Mouse (Mus musculus) left cerebral cortex, postnatal 10 days (tissue): Measurements from ENCODE around the gene Rmi1. TPM values are rescaled to one million over a fixed set of nuclear protein-coding genes. Genes with fewer than 3 reads are reported as not detected.
"Not testable (repeated sequence)": the region's sequence is repeated elsewhere in the genome, so short reads cannot be mapped to it uniquely, and the experiment has no call there.

Experiments
- DNase-seq, 2 experiments: peaks; one replicate each; pipeline ENCODE4 v3.0.0; 2021 to 2022; ENCODE audit warnings: low spot score in 2 of 2, mixed read lengths in 1 of 2; ENCODE audit errors: extremely low spot score in 1 of 2
- intact Hi-C: fragments of 180-260 bp; cut with DNase I; formaldehyde crosslinking; loops from one replicate; pipeline ENCODE4 v1.15.1; 2025
- total RNA-seq, 2 experiments: library from RNA; stranded (reverse); gene quantifications; 2 replicates each; pipeline ENCODE4 v1.2.3; 2021

Gene Rmi1
- total RNA-seq: 10 to 100 TPM; 14.5 to 14.7 TPM

GRCm38 (mm10) chr13:58402003-58402743 lies at the start of gene Rmi1:
Rmi1 (plus strand) TSS chr13:58402248.
- DNase-seq: peak; percentile 96 to 98
- intact Hi-C loops: loop anchor here (5.0 kb wide), 2 partner anchors 140 to 185 kb away; no protein-coding TSS in a partner anchor

DNA sequence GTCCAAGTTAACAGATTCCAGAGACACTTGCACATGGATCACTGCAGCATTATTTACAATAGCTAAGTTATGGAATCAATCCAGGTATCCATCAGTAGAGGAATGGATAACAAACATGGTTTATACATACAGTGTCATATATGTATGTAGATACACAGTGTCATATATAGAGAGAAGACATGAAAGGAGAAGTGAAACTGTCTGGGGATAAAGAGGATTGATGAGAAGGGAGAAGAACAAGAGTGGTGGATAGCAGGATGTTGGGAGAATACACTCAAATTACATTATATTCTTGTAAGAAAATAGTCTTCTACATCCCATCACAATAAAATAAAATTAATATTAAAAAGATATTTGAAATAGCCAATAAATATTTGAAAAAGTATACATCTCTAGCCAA lies 49.1 kb upstream of the Rmi1 start:
- intact Hi-C loops: no loop called here
- DNase-seq: no peak

DNA sequence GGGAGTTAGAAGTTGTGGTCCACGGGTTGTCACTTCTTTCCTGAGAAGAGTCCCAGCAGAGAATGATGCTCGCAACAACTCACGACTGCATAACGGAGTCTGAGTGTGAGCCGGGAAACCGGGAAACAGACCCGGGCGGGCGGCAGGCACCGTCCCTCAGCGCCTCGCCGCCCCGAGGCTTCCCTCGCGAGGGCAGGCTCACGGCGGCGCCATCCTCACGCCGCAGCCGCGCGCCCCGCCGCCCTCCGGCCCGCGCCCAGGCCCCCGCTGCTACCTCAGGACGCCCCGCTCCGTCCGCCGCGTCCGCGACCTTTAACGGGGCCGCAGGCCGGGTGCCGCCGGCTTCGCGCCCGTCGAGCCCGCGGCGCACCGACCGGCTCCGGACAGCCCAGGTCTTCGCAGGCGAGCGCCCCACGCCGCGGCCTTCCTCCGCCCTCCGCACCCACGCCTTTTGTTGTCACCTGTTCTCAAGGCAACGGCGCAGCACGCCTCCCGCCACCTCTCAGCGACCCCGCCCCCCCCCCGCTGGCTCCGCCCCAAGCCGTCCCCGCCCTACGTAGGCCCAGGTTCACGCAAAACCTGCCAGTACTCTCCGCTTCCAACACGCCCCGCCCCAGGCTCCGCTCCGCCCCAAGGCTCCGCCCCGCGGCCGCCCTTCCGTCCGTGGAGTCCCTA lies 43.3 kb upstream of the Rmi1 start, which contains the start of gene Kif27:
Kif27 (minus strand) TSS at position 494 of the 675 bp plus-strand sequence.
- peak; percentile 7 to 86 for DNase-seq
- intact Hi-C loops: no loop called here

DNA sequence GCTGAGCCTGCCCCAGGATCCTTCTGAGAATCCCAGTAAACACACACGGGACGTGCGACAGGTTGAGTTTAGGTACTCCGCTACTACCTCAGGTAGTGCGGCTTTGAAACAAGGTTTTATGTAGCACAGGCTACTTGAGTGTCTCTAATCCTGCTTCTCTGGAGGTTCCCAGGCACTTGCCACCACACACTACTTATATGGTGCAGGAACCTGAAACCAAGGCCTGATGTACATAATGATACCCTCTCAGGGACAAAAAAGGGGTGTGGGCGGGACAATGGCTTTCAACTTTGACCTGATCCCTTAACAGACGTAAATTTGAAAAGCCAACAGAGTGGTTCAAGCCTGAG lies 42.8 kb upstream of the Rmi1 start:
- intact Hi-C loops: no loop called here
- no peak for DNase-seq

- intact Hi-C loops: no loop called here
- no peak for DNase-seq
Measured at GRCm38 (mm10) chr13:58364353-58365175, 37.5 kb upstream of the Rmi1 start.

GRCm38 (mm10) chr13:58365179-58365578 lies 36.9 kb upstream of the Rmi1 start:
- DNase-seq, intact Hi-C loops: not testable (repeated sequence)

GRCm38 (mm10) chr13:58366373-58366772 lies 35.7 kb upstream of the Rmi1 start:
- intact Hi-C loops: no loop called here
- no peak for DNase-seq

DNA sequence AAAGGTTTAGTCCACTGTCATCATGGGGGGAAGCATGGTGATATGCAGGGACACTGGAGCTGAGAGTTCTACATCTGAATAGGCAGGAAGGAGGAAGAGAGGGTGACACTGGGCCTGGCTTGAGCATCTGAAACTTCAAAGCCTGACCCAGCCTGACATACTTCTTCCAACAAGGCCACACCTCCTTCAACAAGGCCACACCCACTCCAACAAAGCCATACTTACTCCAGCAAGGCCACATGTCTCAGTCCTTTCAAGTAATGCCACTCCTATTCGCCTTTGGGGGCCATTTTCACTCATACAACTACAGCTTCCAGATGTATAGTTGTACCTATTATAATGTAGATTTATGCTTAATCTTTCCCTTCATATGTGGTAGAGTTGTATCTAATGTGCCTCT lies 34.4 kb upstream of the Rmi1 start:
- intact Hi-C loops: no loop called here
- no peak for DNase-seq

GRCm38 (mm10) chr13:58368835-58369234 lies 33.2 kb upstream of the Rmi1 start:
- intact Hi-C loops: no loop called here
- DNase-seq: no peak

- intact Hi-C loops: no loop called here
- no peak for DNase-seq
Measured at GRCm38 (mm10) chr13:58372278-58373152, 29.5 kb upstream of the Rmi1 start.

- intact Hi-C loops: no loop called here
Measured at GRCm38 (mm10) chr13:58373153-58373470, 28.9 kb upstream of the Rmi1 start.

GRCm38 (mm10) chr13:58384371-58384770 lies 17.7 kb upstream of the Rmi1 start:
- DNase-seq: no peak
- intact Hi-C loops: no loop called here

More at GRCm38 (mm10) chr13:58373153-58373470, 28.9 kb upstream of the Rmi1 start:
- no peak for DNase-seq

DNA sequence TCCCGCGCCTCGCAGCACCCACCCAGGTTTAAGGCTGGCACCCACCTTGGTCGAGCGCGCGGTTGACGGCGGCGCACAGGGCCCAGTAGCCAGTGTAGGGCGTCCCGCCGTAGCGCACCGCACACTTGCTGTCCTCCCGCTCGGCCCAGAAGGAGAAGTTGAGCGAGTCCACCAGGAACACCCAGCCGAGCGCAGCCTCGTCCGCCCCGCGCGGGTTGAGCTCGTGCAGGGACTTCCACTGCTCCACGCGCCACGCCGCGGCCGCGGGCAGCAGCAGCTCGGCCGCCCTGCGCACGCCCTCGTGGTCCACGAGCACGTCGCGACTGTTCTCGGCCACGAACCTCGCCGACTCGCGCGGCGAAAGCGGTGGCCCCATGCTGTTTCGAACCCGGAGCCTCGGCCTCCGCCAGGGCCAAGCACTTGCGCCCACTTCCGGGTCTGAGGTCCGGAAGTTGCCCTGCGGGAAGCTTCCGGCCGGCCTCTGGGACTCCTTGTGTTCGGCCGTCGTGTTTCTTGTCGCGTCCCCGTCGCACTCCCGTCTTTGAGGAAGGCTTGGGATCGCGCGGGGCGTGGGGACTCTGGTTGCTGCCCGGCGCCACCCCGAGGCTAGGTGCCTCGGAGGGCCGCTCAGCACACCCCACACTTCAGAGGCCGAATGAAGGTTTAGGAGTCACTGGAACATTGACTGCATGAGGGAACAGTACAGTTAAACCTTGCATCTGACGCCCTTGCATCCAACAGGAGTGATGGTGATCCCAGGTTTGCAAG lies 17.1 kb upstream of the Rmi1 start, which contains the start of gene 2210016F16Rik:
2210016F16Rik (minus strand) TSS at position 447 of the 768 bp plus-strand sequence.
- intact Hi-C loops: loop anchor here (5.0 kb wide), 3 partner anchors 98 to 228 kb away; partner anchors contain the start of gene Idnk
- peak; percentile 31 to 82 for DNase-seq

- no peak for DNase-seq
- intact Hi-C loops: loop anchor here (5.0 kb wide), 3 partner anchors 98 to 228 kb away; partner anchors contain the start of gene Idnk
Measured at GRCm38 (mm10) chr13:58385547-58385920, 16.5 kb upstream of the Rmi1 start.

- DNase-seq: peak; percentile 70 to 77
- intact Hi-C loops: loop anchor here (5.0 kb wide), 3 partner anchors 101 to 231 kb away; partner anchors contain the start of gene Idnk
Measured at GRCm38 (mm10) chr13:58387948-58388347, 14.1 kb upstream of the Rmi1 start.

DNA sequence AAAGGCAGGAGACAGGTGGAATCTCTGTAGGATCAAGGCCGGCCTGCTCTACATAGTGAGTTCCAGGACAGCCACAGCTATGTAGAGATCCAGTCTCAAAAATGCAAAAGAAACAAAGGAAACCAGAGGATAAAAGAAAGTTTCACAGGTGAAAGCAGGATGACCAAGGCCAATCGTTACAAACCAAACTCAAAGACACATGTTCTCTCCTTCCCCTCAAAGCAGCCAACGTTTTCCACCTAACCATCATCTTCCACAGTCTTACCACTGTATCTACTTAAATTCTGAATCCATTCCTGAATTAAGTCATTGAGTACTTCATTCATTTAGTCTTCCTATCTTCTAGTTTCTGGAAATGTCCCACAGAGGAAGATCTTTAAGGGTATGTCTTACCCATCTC lies 13.7 kb upstream of the Rmi1 start:
- no peak for DNase-seq
- intact Hi-C loops: loop anchor here (5.0 kb wide), 3 partner anchors 101 to 231 kb away; partner anchors contain the start of gene Idnk

GRCm38 (mm10) chr13:58389324-58389951 lies 12.6 kb upstream of the Rmi1 start:
- DNase-seq: no peak
- intact Hi-C loops: loop anchor here (5.0 kb wide), 3 partner anchors 102 to 232 kb away; partner anchors contain the start of gene Idnk
